Mouse (Mus musculus): ENCODE data around the gene St14. TPM values are rescaled to one million over a fixed set of nuclear protein-coding genes. Genes with fewer than 3 reads are reported as not detected.

St14 gene
- polyA plus RNA-seq, 1 experiment from 2014 or later: 0.99 TPM

GRCm38 (mm10) chr9:31089541-31089940 lies 42.1 kb downstream of the St14 start:
- 79% methylated on average over 9 of the region's 9 CpGs for WGBS (ENCODE audit: insufficient replicate concordance)
- DNase-seq: no peak
- TF ChIP-seq CTCF (IDR thresholded peaks at IDR 0.05; ENCODE audit: low read depth): no peak
- no peak for TF ChIP-seq EP300 (IDR thresholded peaks at IDR 0.05; ENCODE audit: low read depth)
- no peak for ATAC-seq
- no peak overlapping the region for H3K4me2 ChIP-seq (ENCODE audit: low read depth, low read length)
- H3K27ac ChIP-seq (ENCODE audit: low read depth): no peak overlapping the region
- H3K4me3 ChIP-seq (ENCODE audit: low read depth, low read length): no peak overlapping the region
- H3K9ac ChIP-seq (replicated peaks): no peak overlapping the region
- H3K27me3 ChIP-seq (ENCODE audit: insufficient read depth, low read length): peaks cover 7% of the 10 kb centered on the region; the same call in 1 of the 2 replicates
- no peaks in the 10 kb centered on the region for H3K9me3 ChIP-seq (ENCODE audit: low read length)
- no peaks in the 10 kb centered on the region for H3K4me1 ChIP-seq (ENCODE audit: insufficient read depth)
- H3K36me3 ChIP-seq (replicated peaks; ENCODE audit: insufficient read depth, low read length): no peaks in the 10 kb centered on the region

DNA sequence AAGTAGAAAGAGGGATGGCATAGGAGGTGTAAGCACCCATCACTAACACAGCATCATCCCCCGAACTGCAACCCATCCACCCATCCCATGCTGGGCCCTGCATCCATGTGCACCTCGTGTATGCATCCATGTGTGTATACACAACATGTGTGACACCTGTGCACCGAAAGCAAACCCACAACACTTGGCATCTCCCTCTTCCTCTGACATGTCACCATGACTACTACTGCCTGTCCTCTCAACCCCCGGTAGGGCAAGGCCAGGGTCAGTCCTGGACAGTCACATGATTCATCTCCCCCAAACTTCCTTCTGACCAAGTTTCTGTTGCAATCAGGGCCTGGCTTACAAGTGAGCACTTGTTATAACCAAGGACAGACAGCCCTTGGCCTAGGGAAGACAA lies 42.8 kb downstream of the St14 start:
- no peak for ATAC-seq
- TF ChIP-seq CTCF (IDR thresholded peaks at IDR 0.05; ENCODE audit: low read depth) (no peak), EP300 (IDR thresholded peaks at IDR 0.05; ENCODE audit: low read depth) (no peak)
- Histone ChIP-seq H3K9me3 (ENCODE audit: low read length) (no peaks in the 10 kb centered on the region), H3K36me3 (replicated peaks; ENCODE audit: insufficient read depth, low read length) (no peaks in the 10 kb centered on the region), H3K4me2 (ENCODE audit: low read depth, low read length) (no peak overlapping the region), H3K4me1 (ENCODE audit: insufficient read depth) (no peaks in the 10 kb centered on the region), H3K4me3 (ENCODE audit: low read depth, low read length) (no peak overlapping the region), H3K27ac (ENCODE audit: low read depth) (no peak overlapping the region), H3K9ac (replicated peaks) (no peak overlapping the region), H3K27me3 (ENCODE audit: insufficient read depth, low read length) (peaks cover 7% of the 10 kb centered on the region; the same call in 1 of the 2 replicates)
- WGBS (ENCODE audit: insufficient replicate concordance): 50% methylated on average over 4 of the region's 4 CpGs
- DNase-seq: no peak

DNA sequence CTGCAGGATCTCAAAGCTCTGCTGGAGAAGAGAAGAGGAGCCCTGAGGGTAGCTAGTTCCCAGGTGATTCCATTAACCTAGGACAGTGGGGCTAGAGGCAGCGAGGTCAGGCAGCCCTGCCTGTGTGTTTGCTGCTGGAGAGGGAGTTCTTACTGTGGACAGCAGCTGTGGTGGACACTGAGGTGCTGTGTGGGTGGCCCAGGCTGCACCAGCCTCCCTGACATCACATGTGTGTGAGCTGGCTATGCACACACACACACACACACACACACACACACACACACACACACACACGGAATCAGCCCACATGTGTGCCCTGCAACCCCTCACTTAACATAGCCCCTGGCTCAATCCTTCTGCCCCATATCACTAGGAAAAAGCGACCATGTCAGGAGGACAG lies 43.5 kb downstream of the St14 start:
- Histone ChIP-seq H3K36me3 (replicated peaks; ENCODE audit: insufficient read depth, low read length) (no peaks in the 10 kb centered on the region), H3K27me3 (ENCODE audit: insufficient read depth, low read length) (peaks cover 7% of the 10 kb centered on the region; the same call in 1 of the 2 replicates), H3K9me3 (ENCODE audit: low read length) (no peaks in the 10 kb centered on the region), H3K4me1 (ENCODE audit: insufficient read depth) (no peaks in the 10 kb centered on the region), H3K9ac (replicated peaks) (no peak overlapping the region), H3K4me2 (ENCODE audit: low read depth, low read length) (no peak overlapping the region), H3K4me3 (ENCODE audit: low read depth, low read length) (no peak overlapping the region), H3K27ac (ENCODE audit: low read depth) (no peak overlapping the region)
- ATAC-seq (no peak), DNase-seq (no peak)
- WGBS (ENCODE audit: insufficient replicate concordance): 57% methylated on average over 3 of the region's 3 CpGs
- no peak for TF ChIP-seq CTCF (IDR thresholded peaks at IDR 0.05; ENCODE audit: low read depth)
- TF ChIP-seq EP300 (IDR thresholded peaks at IDR 0.05; ENCODE audit: low read depth): no peak

DNA sequence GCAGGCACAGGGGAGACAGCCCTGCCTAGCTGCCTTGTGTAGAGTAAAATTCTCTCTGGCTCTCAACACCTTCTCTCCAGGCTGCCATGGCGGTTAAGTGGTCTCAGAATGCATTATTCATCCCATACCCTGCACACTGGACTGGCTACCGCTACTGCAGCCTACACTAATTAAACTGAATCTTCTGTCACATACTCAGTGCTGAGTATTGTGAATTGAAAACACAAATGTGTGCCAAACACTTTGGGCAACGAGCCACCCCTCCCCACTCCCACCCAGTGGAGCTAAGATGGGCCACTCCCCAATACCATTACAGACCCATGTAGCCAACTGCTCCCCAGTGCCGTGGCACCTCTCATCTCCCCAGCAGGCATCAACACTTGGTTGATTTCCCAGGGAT lies 44.2 kb downstream of the St14 start:
- Histone ChIP-seq H3K9ac (replicated peaks) (no peak overlapping the region), H3K9me3 (ENCODE audit: low read length) (no peaks in the 10 kb centered on the region), H3K4me2 (ENCODE audit: low read depth, low read length) (no peak overlapping the region), H3K36me3 (replicated peaks; ENCODE audit: insufficient read depth, low read length) (no peaks in the 10 kb centered on the region), H3K27me3 (ENCODE audit: insufficient read depth, low read length) (peaks cover 13% of the 10 kb centered on the region; the same call in 1 of the 2 replicates), H3K4me3 (ENCODE audit: low read depth, low read length) (no peak overlapping the region), H3K4me1 (ENCODE audit: insufficient read depth) (no peaks in the 10 kb centered on the region), H3K27ac (ENCODE audit: low read depth) (no peak overlapping the region)
- no peak for DNase-seq
- ATAC-seq: no peak
- TF ChIP-seq CTCF (IDR thresholded peaks at IDR 0.05; ENCODE audit: low read depth) (no peak), EP300 (IDR thresholded peaks at IDR 0.05; ENCODE audit: low read depth) (no peak)
- 67% methylated on average over 4 of the region's 4 CpGs for WGBS (ENCODE audit: insufficient replicate concordance)

GRCm38 (mm10) chr9:31086754-31087145 lies 44.9 kb downstream of the St14 start:
- Histone ChIP-seq H3K4me3 (ENCODE audit: low read depth, low read length) (no peak overlapping the region), H3K27me3 (ENCODE audit: insufficient read depth, low read length) (peaks cover 13% of the 10 kb centered on the region; the same call in 1 of the 2 replicates), H3K36me3 (replicated peaks; ENCODE audit: insufficient read depth, low read length) (no peaks in the 10 kb centered on the region), H3K9ac (replicated peaks) (no peak overlapping the region), H3K9me3 (ENCODE audit: low read length) (no peaks in the 10 kb centered on the region), H3K4me1 (ENCODE audit: insufficient read depth) (no peaks in the 10 kb centered on the region), H3K4me2 (ENCODE audit: low read depth, low read length) (no peak overlapping the region), H3K27ac (ENCODE audit: low read depth) (no peak overlapping the region)
- no peak for DNase-seq
- WGBS (ENCODE audit: insufficient replicate concordance): 72% methylated on average over 7 of the region's 7 CpGs
- no peak for TF ChIP-seq EP300 (IDR thresholded peaks at IDR 0.05; ENCODE audit: low read depth)
- TF ChIP-seq CTCF (IDR thresholded peaks at IDR 0.05; ENCODE audit: low read depth): no peak
- no peak for ATAC-seq

- 26% methylated on average over 10 of the region's 10 CpGs for WGBS (ENCODE audit: insufficient replicate concordance)
- peak; percentile 70 for DNase-seq
- no peak for ATAC-seq
- no peak overlapping the region for H3K9ac ChIP-seq (replicated peaks)
- H3K4me2 ChIP-seq (ENCODE audit: low read depth, low read length): no peak overlapping the region
- no peaks in the 10 kb centered on the region for H3K9me3 ChIP-seq (ENCODE audit: low read length)
- peaks cover 13% of the 10 kb centered on the region; the same call in 1 of the 2 replicates for H3K27me3 ChIP-seq (ENCODE audit: insufficient read depth, low read length)
- H3K27ac ChIP-seq (ENCODE audit: low read depth): no peak overlapping the region
- no peaks in the 10 kb centered on the region for H3K4me1 ChIP-seq (ENCODE audit: insufficient read depth)
- no peaks in the 10 kb centered on the region for H3K36me3 ChIP-seq (replicated peaks; ENCODE audit: insufficient read depth, low read length)
- peak; percentile 83 for TF ChIP-seq CTCF (IDR thresholded peaks at IDR 0.05; ENCODE audit: low read depth)
- TF ChIP-seq EP300 (IDR thresholded peaks at IDR 0.05; ENCODE audit: low read depth): no peak
- no peak overlapping the region for H3K4me3 ChIP-seq (ENCODE audit: low read depth, low read length)
Measured at GRCm38 (mm10) chr9:31086085-31086753, 45.4 kb downstream of the St14 start.

Data from liver, postnatal 0 days (tissue).